Comparison of ENCODE assay signal across 8 mouse cellular contexts in genomic region chr12:53033404-53033913, GRCm38 (mm10).
DNase-seq lines count a peak whose midpoint lies in the region; ATAC-seq and TF ChIP-seq lines count a peak whose summit lies in the region.

No protein-coding gene starts in this region.

- H3K36me3 ChIP-seq in embryonic facial prominence, embryonic 11.5 days (replicated peaks; ENCODE audit: control insufficient read depth, insufficient read depth, low read depth, low read length): no peaks in the 10 kb centered on the region
- no peaks in the 10 kb centered on the region for H3K36me3 ChIP-seq in intestine, postnatal 0 days (ENCODE audit: control insufficient read depth, insufficient read depth)

- H3K9me3 ChIP-seq in embryonic facial prominence, embryonic 11.5 days (replicated peaks; ENCODE audit: control insufficient read depth, low read length): no peaks in the 10 kb centered on the region
- no peaks in the 10 kb centered on the region for H3K9me3 ChIP-seq in intestine, postnatal 0 days (ENCODE audit: control insufficient read depth)

- H3K4me2 ChIP-seq in embryonic facial prominence, embryonic 11.5 days (ENCODE audit: low read depth, low read length): no peak overlapping the region
- H3K4me2 ChIP-seq in intestine, postnatal 0 days (replicated peaks; ENCODE audit: low read depth): peak overlapping the region; percentile 51

- no peak overlapping the region for H3K27ac ChIP-seq in embryonic facial prominence, embryonic 11.5 days (replicated peaks; ENCODE audit: low read depth, low read length)
- H3K27ac ChIP-seq in intestine, postnatal 0 days (ENCODE audit: low read depth, low read length): no peak overlapping the region

- ATAC-seq in embryonic facial prominence, embryonic 11.5 days (replicated peaks; ENCODE audit: insufficient number of reproducible peaks, low FRiP score, low TSS enrichment, low read depth): no peak
- no peak for ATAC-seq in intestine, postnatal 0 days
- no peak for ATAC-seq in megakaryocyte-erythroid progenitor cell, adult 5-6 weeks (replicated peaks; ENCODE audit: low FRiP score, low TSS enrichment, poor library complexity, severe bottlenecking)

- no peaks in the 10 kb centered on the region for H3K4me1 ChIP-seq in embryonic facial prominence, embryonic 11.5 days (ENCODE audit: control insufficient read depth, insufficient read depth, low read length)
- H3K4me1 ChIP-seq in intestine, postnatal 0 days (replicated peaks; ENCODE audit: control insufficient read depth, insufficient read depth, low read length): no peaks in the 10 kb centered on the region

- no peak overlapping the region for H3K9ac ChIP-seq in embryonic facial prominence, embryonic 11.5 days (replicated peaks; ENCODE audit: low read length)
- no peak overlapping the region for H3K9ac ChIP-seq in intestine, postnatal 0 days (ENCODE audit: low read depth, low read length)

- no peak for TF ChIP-seq CTCF in intestine, postnatal 0 days (IDR thresholded peaks at IDR 0.05; ENCODE audit: low read depth)

- peak; percentile 7 for DNase-seq in adrenal gland, postnatal 25 days
- DNase-seq in embryonic facial prominence, embryonic 11.5 days (ENCODE audit: low spot score): peak; percentile 71
- peak; percentile 63 to 69 for DNase-seq in heart, adult 18-20 months
- peak; percentile 38 to 88 for DNase-seq in left cerebral cortex, adult 8-10 months (ENCODE audit: low spot score in 2 of 2)
- DNase-seq in neural tube, embryonic 10.5 days (ENCODE audit: extremely low spot score, low spot score): peak; percentile 46
- DNase-seq in spleen, adult 12 weeks (ENCODE audit: low spot score): no peak

- no peak overlapping the region for H3K4me3 ChIP-seq in embryonic facial prominence, embryonic 11.5 days (ENCODE audit: low read depth, low read length)
- H3K4me3 ChIP-seq in intestine, postnatal 0 days (ENCODE audit: low read depth, low read length): no peak overlapping the region

- whole genome bisulfite sequencing in embryonic facial prominence, embryonic 11.5 days: 29% methylated on average over 14 of the region's 14 CpGs
- 16% methylated on average over 14 of the region's 14 CpGs for WGBS in intestine, postnatal 0 days

- H3K27me3 ChIP-seq in embryonic facial prominence, embryonic 11.5 days (ENCODE audit: control insufficient read depth, insufficient read depth, low read length): no peaks in the 10 kb centered on the region
- no peaks in the 10 kb centered on the region for H3K27me3 ChIP-seq in intestine, postnatal 0 days (replicated peaks; ENCODE audit: control insufficient read depth, insufficient read depth, low read length)
